Mouse (Mus musculus): ENCODE measurements around the gene P3h4. TPM values are rescaled to one million over a fixed set of nuclear protein-coding genes. Genes with fewer than 3 reads are reported as not detected.

P3h4 gene
- polyA plus RNA-seq, 1 experiment from 2014 or later: 45.4 TPM

DNA sequence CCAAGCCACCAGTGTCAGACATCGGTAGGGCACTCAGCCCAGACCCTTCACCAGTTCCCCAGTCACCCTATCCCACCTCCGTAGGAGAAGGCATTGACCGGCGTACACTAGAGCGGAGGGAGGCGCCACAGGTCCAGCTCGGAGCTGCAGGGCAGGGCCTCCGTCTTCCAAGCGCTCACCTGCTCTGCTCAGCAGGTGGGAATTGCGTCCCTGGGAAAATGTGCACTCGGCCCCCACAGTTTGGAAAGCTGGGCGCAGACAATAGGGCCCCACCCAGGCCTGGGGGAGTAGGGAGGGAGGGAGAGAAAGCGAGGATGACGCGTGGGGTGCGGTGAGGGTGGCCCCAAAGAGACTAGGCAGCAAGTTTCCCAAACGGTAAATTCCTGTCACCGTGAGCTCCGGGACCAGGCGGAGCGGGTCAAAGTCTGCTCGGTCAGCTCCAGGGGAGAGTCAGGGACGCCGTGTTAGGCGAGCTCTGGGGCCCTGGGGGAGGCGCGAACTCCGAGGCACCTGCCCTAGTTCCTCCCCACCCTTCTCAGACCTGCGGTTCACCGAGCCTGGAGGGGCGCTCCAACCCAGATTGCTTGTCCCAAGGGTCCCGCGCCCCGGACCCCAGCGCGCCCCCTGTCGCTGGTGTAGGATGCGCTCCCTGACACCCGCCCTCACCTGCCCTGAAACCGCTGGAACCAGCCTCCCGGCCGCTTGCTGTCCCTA is 17.6 kb downstream of the P3h4 start:
- WGBS: 1% methylated on average over 42 of the region's 42 CpGs
- Histone ChIP-seq H3K4me2 (replicated peaks) (peak overlapping the region; percentile 80), H3K36me3 (no peaks in the 10 kb centered on the region), H3K4me1 (replicated peaks) (peaks cover 67% of the 10 kb centered on the region), H3K27ac (peak overlapping the region; percentile 97), H3K4me3 (replicated peaks) (peak overlapping the region; percentile 78), H3K27me3 (replicated peaks) (no peaks in the 10 kb centered on the region), H3K9ac (peak overlapping the region; percentile 76), H3K9me3 (no peaks in the 10 kb centered on the region)
- peak; percentile 64 for ATAC-seq

DNA sequence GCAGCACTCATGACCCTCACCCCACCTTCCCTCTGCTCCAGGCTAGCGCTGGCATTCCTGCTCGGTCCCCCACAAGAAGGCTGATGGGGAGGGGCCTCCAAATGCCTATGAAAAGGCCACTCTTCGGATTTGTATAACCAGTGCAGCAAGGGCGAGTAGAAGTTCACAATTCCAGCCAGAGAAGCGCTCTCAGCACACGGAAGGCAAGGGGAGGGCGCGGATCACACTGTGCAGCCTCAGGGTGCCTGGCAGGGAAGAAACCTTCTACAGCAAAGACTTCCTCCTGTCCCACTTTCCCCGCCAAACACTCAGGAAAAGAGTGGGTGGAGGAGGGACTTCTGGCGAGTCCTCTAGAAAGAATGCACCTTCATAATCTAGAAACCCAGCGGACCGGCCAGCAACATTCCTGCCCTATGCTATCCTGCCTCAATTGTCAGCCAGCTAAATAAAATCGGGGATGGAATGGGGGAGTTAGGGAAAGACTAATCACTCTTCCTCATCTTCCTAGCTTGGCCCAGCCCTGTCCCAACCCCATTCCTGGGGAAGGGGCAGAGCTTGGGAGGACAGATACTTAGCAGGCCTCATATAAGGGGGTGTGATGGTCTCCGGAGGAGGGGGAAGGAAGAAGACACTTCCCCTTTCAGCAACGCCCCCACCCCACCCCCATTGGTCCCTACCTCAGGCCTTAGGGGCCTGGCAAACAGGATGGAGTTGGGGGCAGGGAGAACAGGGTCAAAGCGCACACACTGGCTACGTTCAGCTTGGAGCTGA is 18.6 kb downstream of the P3h4 start:
- peak overlapping the region; percentile 80 for H3K4me2 ChIP-seq (replicated peaks)
- H3K9me3 ChIP-seq: no peaks in the 10 kb centered on the region
- no peaks in the 10 kb centered on the region for H3K36me3 ChIP-seq
- no peak for ATAC-seq
- peak overlapping the region; percentile 76 for H3K9ac ChIP-seq
- peak overlapping the region; percentile 78 for H3K4me3 ChIP-seq (replicated peaks)
- WGBS: 14% methylated on average over 17 of the region's 17 CpGs
- H3K4me1 ChIP-seq (replicated peaks): peaks cover 69% of the 10 kb centered on the region
- peak overlapping the region; percentile 97 for H3K27ac ChIP-seq
- H3K27me3 ChIP-seq (replicated peaks): no peaks in the 10 kb centered on the region

DNA sequence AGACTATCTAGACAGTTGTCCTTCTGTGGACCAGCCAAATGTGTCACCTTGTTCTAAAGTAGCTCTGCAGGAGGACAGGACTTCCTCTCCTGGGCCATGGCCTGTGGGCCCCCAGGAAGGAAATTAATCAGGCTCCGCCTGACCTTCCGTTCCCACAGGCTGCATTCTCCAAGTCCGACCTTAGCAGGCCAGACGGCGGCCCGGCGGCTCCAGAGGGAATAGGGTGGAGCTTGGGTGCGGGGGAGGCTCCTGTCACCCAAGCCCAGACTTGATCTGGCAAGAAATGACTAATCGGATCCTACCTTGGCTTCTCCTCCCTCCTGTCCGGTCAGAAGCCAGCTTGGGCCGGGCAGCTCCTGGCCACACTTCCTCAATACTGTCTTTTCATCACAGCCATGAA is 19.4 kb downstream of the P3h4 start:
- peak overlapping the region; percentile 78 for H3K4me3 ChIP-seq (replicated peaks)
- 20% methylated on average over 11 of the region's 11 CpGs for WGBS
- H3K27ac ChIP-seq: peak overlapping the region; percentile 97
- peaks cover 72% of the 10 kb centered on the region for H3K4me1 ChIP-seq (replicated peaks)
- peak overlapping the region; percentile 80 for H3K4me2 ChIP-seq (replicated peaks)
- H3K36me3 ChIP-seq: no peaks in the 10 kb centered on the region
- no peaks in the 10 kb centered on the region for H3K9me3 ChIP-seq
- H3K27me3 ChIP-seq (replicated peaks): no peaks in the 10 kb centered on the region
- H3K9ac ChIP-seq: peak overlapping the region; percentile 76; the same call in 1 of the 2 replicates
- ATAC-seq: peak; percentile 32

DNA sequence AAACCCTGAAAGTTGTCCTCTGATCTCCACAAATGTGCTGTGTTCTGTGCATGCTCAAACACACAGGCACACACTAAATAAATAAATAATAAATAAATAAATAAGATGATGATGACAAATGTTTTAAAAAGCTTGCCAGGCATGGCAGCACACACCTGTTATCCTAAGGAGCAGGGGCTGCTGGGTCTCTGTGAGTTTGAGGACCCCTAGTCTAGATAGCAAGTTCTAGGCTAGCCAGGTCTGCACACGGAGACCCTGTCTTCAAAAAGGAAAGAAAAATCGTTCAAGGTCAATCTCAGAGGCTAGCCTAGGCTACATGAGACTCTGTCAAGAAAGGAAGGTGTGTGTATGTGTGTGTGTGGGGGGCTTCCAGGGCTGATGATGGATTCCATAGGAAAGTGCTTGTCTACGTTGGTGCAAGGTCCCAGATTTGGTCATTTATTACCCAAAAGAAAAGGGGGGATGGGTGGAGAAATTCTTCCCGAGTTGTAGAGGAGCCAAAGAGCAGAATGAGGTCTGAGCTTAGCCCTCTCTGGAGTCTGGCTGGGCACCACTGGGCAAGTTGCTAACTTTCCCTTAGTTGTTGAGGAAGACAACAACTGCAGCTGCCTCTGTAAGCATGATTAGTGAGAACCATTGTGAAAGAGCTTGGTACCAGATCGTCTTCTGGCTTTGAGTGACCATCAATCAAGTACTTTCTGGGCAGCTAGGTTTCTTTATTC is 20.1 kb downstream of the P3h4 start:
- no peak for ATAC-seq
- peak overlapping the region; percentile 76; the same call in 1 of the 2 replicates for H3K9ac ChIP-seq
- H3K36me3 ChIP-seq: no peaks in the 10 kb centered on the region
- WGBS: 48% methylated on average over 5 of the region's 5 CpGs
- peak overlapping the region; percentile 78; the same call in 1 of the 2 replicates for H3K4me3 ChIP-seq (replicated peaks)
- no peaks in the 10 kb centered on the region for H3K9me3 ChIP-seq
- peak overlapping the region; percentile 97 for H3K27ac ChIP-seq
- peak overlapping the region; percentile 80 for H3K4me2 ChIP-seq (replicated peaks)
- H3K4me1 ChIP-seq (replicated peaks): peaks cover 78% of the 10 kb centered on the region
- no peaks in the 10 kb centered on the region for H3K27me3 ChIP-seq (replicated peaks)

DNA sequence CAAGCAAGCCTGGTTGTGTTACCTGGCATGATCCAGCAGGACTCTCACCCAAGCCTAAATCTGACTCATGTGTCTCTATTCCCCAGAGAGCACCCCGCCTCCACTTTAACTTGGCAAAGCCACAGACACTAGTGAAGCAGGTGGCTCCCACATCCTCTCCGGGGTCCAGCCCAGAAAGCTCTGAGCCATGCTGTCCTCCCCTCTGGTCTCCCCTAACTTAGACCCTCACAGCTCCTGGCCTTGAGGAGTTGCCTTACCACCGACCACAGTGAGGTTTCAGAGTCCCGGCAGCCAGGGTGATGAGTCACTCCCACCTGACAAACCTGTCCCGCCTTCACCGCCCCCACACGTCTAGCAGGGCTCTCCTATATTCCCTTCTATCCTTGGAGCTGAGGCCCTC is 20.9 kb downstream of the P3h4 start:
- no peaks in the 10 kb centered on the region for H3K27me3 ChIP-seq (replicated peaks)
- 56% methylated on average over 7 of the region's 7 CpGs for WGBS
- peak overlapping the region; percentile 80 for H3K4me2 ChIP-seq (replicated peaks)
- no peak overlapping the region for H3K9ac ChIP-seq
- 0 out of 2 replicates have a peak overlapping the region, but pooled peaks have one; percentile 1 for H3K27ac ChIP-seq
- no peak for ATAC-seq
- no peaks in the 10 kb centered on the region for H3K9me3 ChIP-seq
- no peak overlapping the region for H3K4me3 ChIP-seq (replicated peaks)
- H3K4me1 ChIP-seq (replicated peaks): peaks cover 83% of the 10 kb centered on the region
- no peaks in the 10 kb centered on the region for H3K36me3 ChIP-seq

DNA sequence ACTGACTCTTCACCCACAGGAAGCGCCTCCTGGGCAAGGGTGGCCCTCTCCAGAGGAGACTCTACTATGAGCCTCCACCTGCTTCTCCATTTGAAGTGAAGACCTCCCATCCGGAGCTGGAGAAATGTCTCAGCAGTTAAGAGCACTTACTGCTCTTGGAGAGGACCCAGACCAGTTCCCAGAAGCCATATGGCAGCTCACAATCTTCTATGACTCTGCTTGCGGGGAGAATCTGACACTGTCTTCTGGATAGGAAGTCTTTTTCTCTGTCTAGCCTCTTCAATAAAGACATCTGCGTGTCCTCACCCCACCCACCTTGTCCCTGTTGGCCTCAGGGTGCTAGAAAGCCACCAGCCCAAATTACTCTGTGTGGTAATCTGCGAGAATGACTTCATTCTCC is 21.7 kb downstream of the P3h4 start:
- Histone ChIP-seq H3K27me3 (replicated peaks) (no peaks in the 10 kb centered on the region), H3K4me1 (replicated peaks) (peaks cover 84% of the 10 kb centered on the region), H3K9me3 (no peaks in the 10 kb centered on the region), H3K27ac (no peak overlapping the region), H3K4me2 (replicated peaks) (no peak overlapping the region), H3K4me3 (replicated peaks) (no peak overlapping the region), H3K36me3 (no peaks in the 10 kb centered on the region), H3K9ac (no peak overlapping the region)
- ATAC-seq: no peak
- 67% methylated on average over 5 of the region's 5 CpGs for WGBS

GRCm38 (mm10) chr11:100391884-100392345 is 22.7 kb downstream of the P3h4 start:
- ATAC-seq: no peak

GRCm38 (mm10) chr11:100391081-100391883 is 23.4 kb downstream of the P3h4 start:
- peaks cover 94% of the 10 kb centered on the region for H3K4me1 ChIP-seq (replicated peaks)
- no peaks in the 10 kb centered on the region for H3K36me3 ChIP-seq
- H3K27ac ChIP-seq: peak overlapping the region; percentile 41
- no peak overlapping the region for H3K9ac ChIP-seq
- H3K27me3 ChIP-seq (replicated peaks): no peaks in the 10 kb centered on the region
- WGBS: 39% methylated on average over 9 of the region's 9 CpGs
- H3K9me3 ChIP-seq: no peaks in the 10 kb centered on the region
- no peak overlapping the region for H3K4me3 ChIP-seq (replicated peaks)
- ATAC-seq: peak; percentile 32
- no peak overlapping the region; the same call in 1 of the 2 replicates for H3K4me2 ChIP-seq (replicated peaks)

More at GRCm38 (mm10) chr11:100391884-100392345, 22.7 kb downstream of the P3h4 start:
- Histone ChIP-seq H3K4me1 (replicated peaks) (peaks cover 94% of the 10 kb centered on the region), H3K27me3 (replicated peaks) (no peaks in the 10 kb centered on the region), H3K4me3 (replicated peaks) (no peak overlapping the region), H3K9ac (no peak overlapping the region), H3K27ac (no peak overlapping the region), H3K4me2 (replicated peaks) (no peak overlapping the region), H3K9me3 (no peaks in the 10 kb centered on the region), H3K36me3 (no peaks in the 10 kb centered on the region)
- WGBS: 90% methylated on average over 7 of the region's 7 CpGs

GRCm38 (mm10) chr11:100389931-100390445 is 24.6 kb downstream of the P3h4 start:
- WGBS: 36% methylated on average over 8 of the region's 8 CpGs
- peak overlapping the region; percentile 13; the same call in 1 of the 2 replicates for H3K4me2 ChIP-seq (replicated peaks)
- ATAC-seq: no peak

GRCm38 (mm10) chr11:100388588-100388987 is 26.0 kb downstream of the P3h4 start:
- WGBS: 66% methylated on average over 6 of the region's 6 CpGs
- Histone ChIP-seq H3K4me3 (replicated peaks) (no peak overlapping the region), H3K27me3 (replicated peaks) (no peaks in the 10 kb centered on the region), H3K9ac (no peak overlapping the region), H3K9me3 (no peaks in the 10 kb centered on the region), H3K36me3 (peaks cover 12% of the 10 kb centered on the region), H3K4me2 (replicated peaks) (peak overlapping the region; percentile 45; the same call in 1 of the 2 replicates), H3K4me1 (replicated peaks) (peaks cover 75% of the 10 kb centered on the region), H3K27ac (peak overlapping the region; percentile 73)
- ATAC-seq: no peak

More at GRCm38 (mm10) chr11:100389931-100390445, 24.6 kb downstream of the P3h4 start:
- Histone ChIP-seq H3K27ac (peak overlapping the region; percentile 41), H3K36me3 (peaks cover 5% of the 10 kb centered on the region; the same call in 1 of the 2 replicates), H3K27me3 (replicated peaks) (no peaks in the 10 kb centered on the region), H3K4me1 (replicated peaks) (peaks cover 89% of the 10 kb centered on the region), H3K9ac (0 out of 2 replicates have a peak overlapping the region, but pooled peaks have one; percentile 23), H3K9me3 (no peaks in the 10 kb centered on the region), H3K4me3 (replicated peaks) (no peak overlapping the region)

All from intestine, embryonic 15.5 days (tissue).